Mouse (Mus musculus): ENCODE results near the gene Donson. TPM values are rescaled to one million over a fixed set of nuclear protein-coding genes. Genes with fewer than 3 reads are reported as not detected.

Donson gene
- total RNA-seq, 2 experiments from 2014 or later, result 19.4 to 23.5 TPM

- DNase-seq (ENCODE audit: extremely low spot score in 1 of 2, low spot score in 1 of 2), result peak; percentile 43 to 78
Measured at GRCm38 (mm10) chr16:91694455-91695084, 6.0 kb upstream of the Donson start.

- no peak for DNase-seq (ENCODE audit: extremely low spot score in 1 of 2, low spot score in 1 of 2)
Measured at GRCm38 (mm10) chr16:91689791-91690190, 1.2 kb upstream of the Donson start.

GRCm38 (mm10) chr16:91688023-91688618, 449 bp downstream of the Donson start:
- no peak for DNase-seq (ENCODE audit: extremely low spot score in 1 of 2, low spot score in 1 of 2)

GRCm38 (mm10) chr16:91686369-91686768, 2.2 kb downstream of the Donson start:
- no peak for DNase-seq (ENCODE audit: extremely low spot score in 1 of 2, low spot score in 1 of 2)

- no peak for DNase-seq (ENCODE audit: extremely low spot score in 1 of 2, low spot score in 1 of 2)
Measured at GRCm38 (mm10) chr16:91685526-91685925, 3.0 kb downstream of the Donson start.

GRCm38 (mm10) chr16:91680656-91681055, 7.9 kb downstream of the Donson start:
- DNase-seq (ENCODE audit: extremely low spot score in 1 of 2, low spot score in 1 of 2), result no peak

- no peak for DNase-seq (ENCODE audit: extremely low spot score in 1 of 2, low spot score in 1 of 2)
Measured at GRCm38 (mm10) chr16:91678147-91678911, 10.2 kb downstream of the Donson start.

GRCm38 (mm10) chr16:91674500-91674899, 14.1 kb downstream of the Donson start:
- DNase-seq (ENCODE audit: extremely low spot score in 1 of 2, low spot score in 1 of 2), result no peak

- no peak for DNase-seq (ENCODE audit: extremely low spot score in 1 of 2, low spot score in 1 of 2)
Measured at GRCm38 (mm10) chr16:91663795-91664194, 24.8 kb downstream of the Donson start.

GRCm38 (mm10) chr16:91662336-91662735, 26.2 kb downstream of the Donson start:
- no peak for DNase-seq (ENCODE audit: extremely low spot score in 1 of 2, low spot score in 1 of 2)

GRCm38 (mm10) chr16:91661397-91661796, 27.2 kb downstream of the Donson start:
- DNase-seq (ENCODE audit: extremely low spot score in 1 of 2, low spot score in 1 of 2), result no peak

GRCm38 (mm10) chr16:91659798-91660197, 28.8 kb downstream of the Donson start:
- no peak for DNase-seq (ENCODE audit: extremely low spot score in 1 of 2, low spot score in 1 of 2)

- DNase-seq (ENCODE audit: extremely low spot score in 1 of 2, low spot score in 1 of 2), result no peak
Measured at GRCm38 (mm10) chr16:91658471-91658870, 30.1 kb downstream of the Donson start.

GRCm38 (mm10) chr16:91657285-91657684, 31.3 kb downstream of the Donson start:
- DNase-seq (ENCODE audit: extremely low spot score in 1 of 2, low spot score in 1 of 2), result no peak

- no peak for DNase-seq (ENCODE audit: extremely low spot score in 1 of 2, low spot score in 1 of 2)
Measured at GRCm38 (mm10) chr16:91655285-91655684, 33.3 kb downstream of the Donson start.

- no peak for DNase-seq (ENCODE audit: extremely low spot score in 1 of 2, low spot score in 1 of 2)
Measured at GRCm38 (mm10) chr16:91652191-91652590, 36.4 kb downstream of the Donson start.

- DNase-seq (ENCODE audit: extremely low spot score in 1 of 2, low spot score in 1 of 2), result no peak
Measured at GRCm38 (mm10) chr16:91649781-91650180, 38.8 kb downstream of the Donson start.

- no peak for DNase-seq (ENCODE audit: extremely low spot score in 1 of 2, low spot score in 1 of 2)
Measured at GRCm38 (mm10) chr16:91649246-91649645, 39.3 kb downstream of the Donson start.

- peak; percentile 70 to 71 for DNase-seq (ENCODE audit: extremely low spot score in 1 of 2, low spot score in 1 of 2)
Measured at GRCm38 (mm10) chr16:91648220-91648550, 40.4 kb downstream of the Donson start.

GRCm38 (mm10) chr16:91647461-91648219, 40.9 kb downstream of the Donson start, which contains the start of gene Son:
TSS of gene Son (plus strand) at chr16:91647506.
- DNase-seq (ENCODE audit: extremely low spot score in 1 of 2, low spot score in 1 of 2), result peak; percentile 87 to 88
